Mouse (Mus musculus) cerebellum, adult 11-12 months (tissue): ENCODE results near the gene Man1a2.

ENCODE experiments used
- DNase-seq: peaks from one replicate; pipeline ENCODE4 v3.0.0; 2022

Gene Man1a2

GRCm38 (mm10) chr3:100685087-100685762 is at the start of gene Man1a2:
Gene Man1a2, minus strand, starts transcription at chr3:100685503.
- DNase-seq = peak; percentile 84

DNA sequence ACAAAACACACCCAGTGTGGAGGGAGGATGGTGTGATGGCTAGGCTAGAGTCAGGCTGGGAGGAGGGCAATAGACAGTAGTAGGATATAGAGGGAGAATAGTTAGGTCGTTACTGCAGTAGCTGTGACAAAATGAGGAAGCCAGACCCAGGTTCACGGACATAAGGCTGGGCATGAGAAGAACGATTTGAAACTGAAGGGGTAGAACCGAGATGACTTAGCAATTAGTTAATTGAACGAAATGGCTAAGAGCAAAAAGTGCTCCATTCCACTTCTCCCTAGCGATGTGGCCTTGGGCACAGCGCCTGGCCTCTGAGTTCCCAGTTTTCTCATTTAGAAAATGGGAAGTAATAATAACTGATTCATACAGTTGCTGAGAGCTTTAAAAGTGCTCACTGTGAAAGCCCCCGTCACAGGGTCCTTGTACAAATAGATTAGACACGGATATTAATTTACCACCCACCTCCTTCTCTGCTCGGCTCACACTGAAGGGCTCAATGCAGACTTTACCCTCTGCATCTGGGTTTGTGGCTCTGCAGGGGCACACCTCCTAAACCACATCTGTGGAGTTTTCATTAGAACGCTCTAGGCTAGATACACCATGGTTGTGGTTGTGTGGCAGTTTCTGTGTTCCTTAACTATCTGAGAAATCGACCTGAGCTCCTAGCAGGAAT is 49.3 kb upstream of the Man1a2 start:
- no peak for DNase-seq

GRCm38 (mm10) chr3:100731896-100732295 is 46.6 kb upstream of the Man1a2 start:
- no peak for DNase-seq

DNA sequence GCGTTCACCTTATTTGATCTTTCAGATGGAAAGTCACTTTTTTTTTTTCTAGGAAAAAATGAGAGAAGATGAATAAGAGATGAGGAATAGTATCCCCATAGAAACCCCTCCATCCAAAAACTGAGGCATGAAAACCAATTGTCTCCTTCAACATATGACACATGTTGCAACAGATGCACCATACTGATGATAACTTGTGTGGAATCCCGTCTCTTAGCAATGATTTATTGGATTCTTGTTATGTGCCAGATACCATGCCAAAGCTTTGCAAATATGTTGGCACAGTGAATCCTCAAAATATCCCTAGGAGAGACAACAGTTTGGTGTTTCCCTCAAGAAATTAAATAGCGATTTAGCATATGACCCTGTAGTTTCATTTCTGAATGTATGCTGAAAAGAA is 46.0 kb upstream of the Man1a2 start:
- no peak for DNase-seq

DNA sequence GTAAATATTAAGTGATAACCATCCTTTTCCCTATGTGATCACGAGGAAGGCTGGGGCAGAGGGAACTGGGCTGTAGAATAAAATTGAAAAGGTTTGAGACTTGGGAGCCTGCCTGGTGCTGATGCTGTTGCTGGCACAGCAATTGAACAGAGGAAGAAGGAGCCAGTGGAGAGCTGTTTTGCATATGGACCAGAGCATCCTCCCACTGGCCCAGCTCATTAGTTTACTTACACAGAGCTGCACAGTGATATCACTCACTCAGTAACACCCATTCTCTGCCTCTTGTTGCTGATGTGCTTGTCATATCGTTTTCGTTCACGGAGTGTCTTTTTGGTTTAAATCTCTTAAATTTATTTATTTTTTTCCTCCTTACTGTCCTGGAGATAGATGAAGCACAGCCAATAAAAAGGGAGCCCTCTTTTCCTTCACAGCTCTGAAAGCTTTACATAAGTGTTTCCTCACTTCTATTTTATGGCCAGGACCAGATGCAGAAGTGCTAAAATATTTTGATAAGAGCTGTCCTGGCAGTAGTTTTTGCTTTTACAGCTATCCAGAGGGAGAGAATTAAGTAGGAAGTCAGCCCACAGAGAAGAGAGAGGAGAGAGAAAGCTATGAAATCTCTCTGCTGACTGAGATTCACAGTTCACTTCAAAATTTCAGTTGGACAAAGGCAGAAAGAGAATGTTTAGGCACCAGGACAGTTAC is 42.9 kb upstream of the Man1a2 start:
- DNase-seq = no peak

GRCm38 (mm10) chr3:100725960-100726674 is 40.8 kb upstream of the Man1a2 start:
- no peak for DNase-seq

DNA sequence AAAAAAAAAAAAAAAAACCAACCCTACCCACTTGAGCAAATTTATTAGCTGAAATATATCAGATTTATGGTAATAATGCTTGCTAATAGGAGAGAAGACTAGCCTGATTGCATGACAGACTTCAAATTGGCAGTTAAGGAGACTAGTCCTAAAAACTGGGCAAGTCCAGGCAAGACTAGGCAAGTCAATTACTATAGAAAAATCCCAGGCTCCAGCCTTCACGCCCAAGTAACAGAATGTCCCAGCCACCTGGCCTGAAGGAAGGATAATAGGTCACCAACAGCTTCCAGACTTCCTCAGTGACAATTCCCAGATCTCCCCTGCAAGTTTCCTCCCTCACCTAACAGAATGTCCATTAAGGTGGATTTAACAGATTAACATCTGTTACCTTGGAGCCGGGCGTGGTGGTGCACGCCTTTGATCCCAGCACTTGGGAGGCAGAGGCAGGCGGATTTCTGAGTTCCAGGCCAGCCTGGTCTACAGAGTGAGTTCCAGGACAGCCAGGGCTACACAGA is 35.5 kb upstream of the Man1a2 start:
- no peak for DNase-seq

- DNase-seq = no peak
Measured at GRCm38 (mm10) chr3:100716241-100716640, 30.9 kb upstream of the Man1a2 start.

DNA sequence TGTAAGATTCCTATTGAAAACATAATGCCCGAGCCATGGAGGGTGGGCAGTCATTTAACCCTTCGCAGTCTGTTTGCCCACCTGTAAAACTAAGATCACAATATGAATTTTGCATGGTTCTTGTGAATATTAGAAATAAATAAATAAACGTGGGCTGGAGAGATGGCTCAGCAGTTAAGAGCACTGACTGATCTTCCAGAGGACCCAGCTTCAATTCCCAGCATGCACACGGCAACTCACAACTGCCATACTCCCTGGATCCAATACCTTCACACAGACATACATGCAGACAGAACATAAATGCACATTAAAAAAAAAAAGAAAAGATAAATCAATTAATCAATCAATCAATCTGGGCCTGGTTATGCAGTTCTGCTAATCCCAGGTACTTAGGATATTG is 30.1 kb upstream of the Man1a2 start:
- no peak for DNase-seq

- no peak for DNase-seq
Measured at GRCm38 (mm10) chr3:100713142-100714005, 28.1 kb upstream of the Man1a2 start.

GRCm38 (mm10) chr3:100712140-100712539 is 26.8 kb upstream of the Man1a2 start:
- no peak for DNase-seq

DNA sequence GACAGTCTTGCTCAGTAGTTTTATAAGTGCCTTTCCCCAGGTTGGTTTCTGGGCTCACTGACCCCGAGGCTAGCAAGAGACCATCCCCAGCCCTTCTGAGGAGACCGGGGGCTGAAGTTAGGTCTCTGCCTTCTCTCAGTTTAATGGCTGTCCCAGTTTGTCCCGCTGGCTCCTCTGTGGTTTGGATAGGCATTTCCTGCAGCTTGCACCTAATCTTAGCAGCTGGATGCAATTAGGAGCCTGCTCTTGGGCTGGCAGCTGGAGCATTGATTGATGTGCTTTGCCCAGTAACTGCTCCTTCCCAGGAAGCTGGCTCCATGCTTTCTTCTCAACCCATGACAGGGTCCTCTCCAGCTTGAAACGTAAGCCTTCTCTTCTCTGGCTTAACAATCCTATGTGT is 26.2 kb upstream of the Man1a2 start:
- DNase-seq = no peak

- DNase-seq = no peak
Measured at GRCm38 (mm10) chr3:100707117-100707516, 21.8 kb upstream of the Man1a2 start.

DNA sequence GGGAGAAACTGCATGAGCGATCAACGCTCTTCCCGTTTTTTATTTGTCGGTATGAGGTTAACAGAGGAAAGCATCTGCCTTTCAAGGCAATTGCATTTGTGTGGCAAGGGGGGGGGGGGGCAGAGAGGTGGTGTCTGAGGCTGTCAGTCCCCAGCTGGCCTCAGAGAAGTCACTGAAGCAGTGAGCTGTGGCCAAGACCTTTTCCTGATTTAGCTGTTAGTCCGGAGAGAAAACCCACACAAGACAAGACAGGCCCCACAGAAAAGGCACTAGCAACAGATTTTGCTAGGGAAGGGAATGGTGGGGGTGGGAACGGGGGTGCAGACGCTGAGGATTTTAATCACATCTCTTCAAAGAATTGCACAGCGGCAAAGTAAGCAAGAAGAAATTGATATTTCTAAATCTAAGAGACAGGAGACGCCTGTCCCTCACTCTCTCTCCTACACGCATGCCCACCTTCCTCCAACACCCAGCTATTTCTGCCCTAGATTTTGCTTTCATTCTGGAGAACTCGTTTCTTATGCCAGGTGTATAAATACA is 19.9 kb upstream of the Man1a2 start:
- no peak for DNase-seq

DNA sequence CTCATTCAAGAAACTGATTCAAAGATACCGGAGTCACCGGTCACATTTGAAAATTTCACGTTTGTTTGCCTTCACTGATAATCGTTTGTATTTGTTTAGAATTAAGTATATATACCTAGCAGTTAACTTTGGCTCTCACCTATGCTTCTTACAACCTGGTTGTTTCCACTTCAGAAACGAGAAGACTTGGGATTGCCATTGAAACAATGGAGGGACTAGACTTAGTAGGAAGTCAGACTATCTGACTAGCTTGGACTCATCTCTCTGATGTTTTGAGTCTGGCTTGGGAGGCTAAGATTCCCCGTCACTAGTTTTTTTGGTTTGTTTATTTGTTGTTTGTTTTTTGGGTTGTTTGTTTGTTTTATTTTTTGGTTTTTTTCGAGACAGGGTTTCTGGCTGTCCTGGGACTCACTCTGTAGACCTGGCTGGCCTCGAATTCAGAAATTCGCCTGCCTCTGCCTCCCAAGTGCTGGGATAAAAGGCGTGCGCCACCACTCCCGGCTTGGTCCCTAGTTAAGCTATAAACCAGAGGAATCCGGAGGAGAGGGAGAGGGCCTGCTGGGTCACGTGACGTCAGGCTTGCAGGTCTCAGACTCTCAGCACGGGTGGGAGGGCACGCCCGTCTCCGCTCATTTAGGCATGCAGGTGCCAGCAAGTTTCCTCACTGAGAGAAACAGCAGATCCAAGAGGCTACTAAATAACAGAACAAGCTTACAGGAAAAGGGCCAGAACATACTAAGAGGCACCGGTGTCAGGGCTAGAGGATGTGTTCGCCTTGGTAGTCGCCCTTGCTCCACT is 18.7 kb upstream of the Man1a2 start:
- no peak for DNase-seq

- DNase-seq = no peak
Measured at GRCm38 (mm10) chr3:100702875-100703846, 17.9 kb upstream of the Man1a2 start.

DNA sequence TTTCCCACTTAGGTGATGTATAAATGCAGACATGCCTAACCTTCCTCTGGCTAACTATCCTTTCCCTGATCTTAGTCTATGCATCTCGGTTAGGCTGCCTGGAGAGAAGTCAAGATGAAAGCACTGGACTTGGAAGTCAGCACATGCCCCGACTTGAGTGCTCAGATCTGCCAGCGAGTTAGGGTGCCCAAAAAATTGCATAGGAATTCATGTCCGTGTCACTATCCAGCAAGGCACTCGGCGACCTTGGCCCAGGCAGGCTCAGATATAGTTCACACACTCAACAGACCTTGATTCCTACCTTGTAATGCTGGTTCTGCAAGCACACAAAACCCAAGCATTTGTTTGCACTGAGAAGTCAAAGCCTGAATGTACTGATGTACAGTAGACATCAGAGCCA is 3.4 kb upstream of the Man1a2 start:
- no peak for DNase-seq

DNA sequence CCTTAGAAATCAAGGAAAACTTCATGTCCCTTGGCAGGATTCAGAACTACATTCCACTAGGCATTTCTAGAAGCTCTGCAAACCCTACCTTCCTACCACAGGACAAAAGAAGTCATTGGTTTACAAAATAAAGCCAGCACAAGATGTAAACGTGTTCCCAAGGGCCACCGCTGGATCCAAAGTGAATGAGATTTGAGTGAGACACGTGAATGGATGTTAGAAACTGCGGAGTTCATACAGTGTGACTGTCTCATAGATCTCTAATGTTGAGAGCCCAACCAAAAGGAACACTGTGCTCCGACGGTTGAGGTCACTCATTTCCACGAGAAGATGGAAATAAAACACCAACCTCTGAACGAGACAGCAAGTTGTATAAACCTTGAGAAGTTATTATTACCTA is 1.5 kb upstream of the Man1a2 start:
- no peak for DNase-seq

- DNase-seq = peak; percentile 84
Measured at GRCm38 (mm10) chr3:100685763-100686370, 564 bp upstream of the Man1a2 start.
